Mouse (Mus musculus): Measurements from ENCODE around the gene Parp6.

DNA sequence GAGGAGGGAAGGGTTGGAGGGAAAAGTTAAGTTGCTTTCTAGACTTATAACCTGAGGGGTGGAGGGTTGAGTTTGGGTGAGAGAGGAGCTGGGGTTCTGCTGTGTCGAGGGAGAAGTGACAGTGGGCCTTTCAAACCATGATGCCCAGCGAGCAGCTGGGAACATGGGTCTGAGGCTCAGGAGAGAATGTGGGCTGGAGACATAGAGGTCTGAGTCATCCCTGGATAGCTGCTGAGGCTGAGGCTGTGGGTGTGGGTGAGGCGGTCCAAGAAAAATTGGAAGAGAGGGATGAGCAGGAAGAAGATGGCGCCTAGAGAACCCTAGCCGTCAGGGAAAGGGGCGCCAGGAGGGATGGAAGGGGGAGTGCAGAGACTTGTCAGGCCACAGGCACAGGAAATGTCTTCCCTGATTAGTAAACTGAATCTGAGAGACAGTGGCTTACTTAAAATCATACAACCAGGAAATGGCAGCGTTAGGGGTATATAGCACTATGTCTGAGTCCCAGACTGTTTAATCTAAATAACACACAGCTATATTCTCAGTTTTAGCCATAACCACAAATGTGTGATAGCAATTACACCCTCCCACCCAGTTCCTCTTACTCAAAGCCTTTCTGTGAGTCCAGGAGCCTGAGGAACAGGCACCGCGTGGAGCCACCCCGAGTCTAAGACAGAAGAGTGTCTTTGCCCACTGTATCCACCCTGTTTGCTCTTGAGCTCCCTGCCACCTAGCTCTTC lies 27.2 kb upstream of the Parp6 start:
- TF ChIP-seq MAX (IDR thresholded peaks at IDR 0.05; ENCODE audit: low read length), result no peak
- TF ChIP-seq ZKSCAN1 (IDR thresholded peaks at IDR 0.05; ENCODE audit: borderline replicate concordance, low read depth, low read length), result no peak
- TF ChIP-seq POLR2A (IDR thresholded peaks at IDR 0.05; ENCODE audit: low read depth, low read length), result no peak
- TF ChIP-seq USF1 (IDR thresholded peaks at IDR 0.05; ENCODE audit: low read depth, low read length), result no peak
- TF ChIP-seq TCF12 (IDR thresholded peaks at IDR 0.05; ENCODE audit: low read depth, low read length), result no peak
- TF ChIP-seq MAFK (IDR thresholded peaks at IDR 0.05; ENCODE audit: insufficient replicate concordance, low read length), result no peak
- no peak for TF ChIP-seq JUND (conservative IDR thresholded peaks at IDR 0.05; ENCODE audit: low read depth, low read length)

Measured in CH12.LX (cell line).